Mouse (Mus musculus) splenic B cell, adult 2 months (primary cell): ENCODE measurements around the gene Drg1.
"Not testable (repeated sequence)": the region's sequence is repeated elsewhere in the genome, so short reads cannot be mapped to it uniquely, and the experiment has no call there.

Experiments
- DNase-seq: peaks from one replicate; pipeline ENCODE4 v3.0.0-alpha.2; 2011; ENCODE audit warnings: low read depth, low spot score
- H3K27me3 ChIP-seq: 2 replicates; pipeline ENCODE4 v1.6.1; 2012; ENCODE audit warnings: mild to moderate bottlenecking, low read length, moderate library complexity, mixed read lengths; ENCODE audit not compliant: control insufficient read depth, poor library complexity, insufficient read depth, severe bottlenecking
- H3K36me3 ChIP-seq: 2 replicates; pipeline ENCODE4 v1.6.1; 2012; ENCODE audit warnings: mild to moderate bottlenecking, low read length, moderate library complexity, mixed read lengths; ENCODE audit not compliant: control insufficient read depth, poor library complexity, insufficient read depth, severe bottlenecking

Drg1 gene

DNA sequence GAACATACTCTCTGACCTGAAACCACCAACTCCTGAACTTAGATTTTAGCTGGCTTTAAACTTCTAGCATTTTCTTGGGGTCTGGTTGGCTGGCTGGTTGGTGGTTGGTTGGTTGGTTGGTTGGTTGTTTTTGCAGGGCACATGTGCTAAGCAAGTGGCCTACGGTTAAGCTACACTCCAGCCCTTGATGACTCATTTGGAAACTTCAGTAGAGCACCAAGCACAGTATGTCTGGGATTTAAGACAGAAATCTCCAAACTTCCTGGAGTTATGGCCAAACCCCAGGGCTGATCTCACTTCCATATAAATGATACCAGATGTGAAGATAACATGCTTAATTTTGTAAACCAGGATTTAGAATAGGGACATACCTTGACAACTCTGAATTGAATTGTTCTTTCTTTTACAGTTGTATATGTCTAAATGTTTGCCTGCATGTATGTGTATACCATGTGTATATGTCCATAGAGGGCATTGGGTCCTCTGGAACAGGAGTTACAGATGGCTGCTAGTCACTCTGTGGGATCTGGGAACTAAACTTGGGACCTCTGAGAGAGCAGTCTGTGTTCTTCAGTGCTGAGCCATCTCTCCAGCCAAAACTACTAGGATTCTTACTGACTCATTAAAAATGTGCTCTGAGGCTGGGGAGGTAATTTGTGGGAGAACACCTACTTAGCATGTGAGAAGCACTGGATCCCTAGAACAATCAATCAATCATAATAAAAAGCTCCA lies 112.4 kb downstream of the Drg1 start:
- not testable (repeated sequence) for H3K27me3 ChIP-seq, H3K36me3 ChIP-seq
- DNase-seq, result peak; percentile 40

DNA sequence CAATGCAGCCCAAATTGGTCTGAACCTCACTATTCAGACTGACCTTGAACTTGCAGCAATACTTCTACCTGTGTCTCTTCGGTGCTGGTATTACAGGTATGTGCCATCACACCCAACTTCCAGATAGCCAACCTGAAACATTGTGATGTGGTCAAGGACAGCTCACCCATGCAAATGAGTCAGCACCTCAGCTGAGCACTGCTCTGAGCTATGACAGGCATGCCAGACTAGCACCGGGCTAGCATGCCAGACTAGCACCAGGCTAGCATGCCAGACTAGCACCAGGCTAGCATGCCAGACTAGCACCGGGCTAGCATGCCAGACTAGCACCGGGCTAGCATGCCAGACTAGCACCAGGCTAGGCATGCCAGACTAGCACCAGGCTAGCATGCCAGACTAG lies 114.9 kb downstream of the Drg1 start:
- DNase-seq, H3K27me3 ChIP-seq, H3K36me3 ChIP-seq: not testable (repeated sequence)

DNA sequence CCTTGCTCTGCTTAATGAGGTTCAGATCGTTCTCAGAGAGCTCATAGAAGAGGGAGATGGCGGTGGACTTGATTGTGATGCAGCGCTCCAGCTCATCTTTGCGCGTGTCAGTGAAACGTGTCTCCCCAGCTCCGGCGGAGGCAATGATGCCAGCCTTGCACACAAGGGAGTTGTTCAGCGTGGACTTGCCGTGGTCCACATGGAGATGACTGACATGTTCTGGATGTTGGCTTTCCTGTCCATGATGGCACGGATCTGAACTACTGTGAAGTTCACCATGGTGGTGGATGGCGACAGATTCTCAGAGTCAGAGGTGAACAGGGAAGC lies 115.6 kb downstream of the Drg1 start:
- not testable (repeated sequence) for H3K27me3 ChIP-seq, DNase-seq, H3K36me3 ChIP-seq

DNA sequence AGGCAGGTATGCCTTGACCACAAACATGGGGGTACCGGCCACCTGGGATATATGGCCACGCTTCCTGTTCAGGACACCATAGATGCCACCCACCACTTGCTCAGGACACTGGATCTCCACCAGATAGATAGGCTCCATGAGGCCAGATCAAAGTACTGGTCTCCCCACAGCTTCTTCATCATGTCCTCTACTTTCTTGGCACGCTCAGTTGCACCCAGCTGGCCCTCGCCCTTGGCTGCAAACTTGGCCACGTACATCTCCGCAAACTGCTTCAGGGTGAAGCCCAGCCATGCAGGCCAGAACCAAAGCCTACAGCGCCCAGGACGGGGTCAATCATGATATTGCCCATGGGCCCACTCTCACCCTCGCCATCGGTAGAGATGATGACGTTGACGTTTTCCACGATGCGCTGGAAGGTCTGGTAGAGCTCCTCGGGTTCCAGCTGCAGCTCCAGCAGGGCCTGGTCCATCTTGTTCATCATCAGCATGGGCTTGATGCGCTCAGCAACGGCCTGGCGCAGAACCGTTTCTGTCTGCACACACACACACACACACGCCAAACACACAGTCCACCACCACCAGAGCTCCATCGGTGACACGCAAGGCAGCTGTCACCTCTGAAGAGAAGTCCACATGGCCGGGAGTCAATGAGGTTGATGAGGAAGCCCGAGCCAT lies 116.1 kb downstream of the Drg1 start:
- not testable (repeated sequence) for H3K36me3 ChIP-seq, H3K27me3 ChIP-seq, DNase-seq

DNA sequence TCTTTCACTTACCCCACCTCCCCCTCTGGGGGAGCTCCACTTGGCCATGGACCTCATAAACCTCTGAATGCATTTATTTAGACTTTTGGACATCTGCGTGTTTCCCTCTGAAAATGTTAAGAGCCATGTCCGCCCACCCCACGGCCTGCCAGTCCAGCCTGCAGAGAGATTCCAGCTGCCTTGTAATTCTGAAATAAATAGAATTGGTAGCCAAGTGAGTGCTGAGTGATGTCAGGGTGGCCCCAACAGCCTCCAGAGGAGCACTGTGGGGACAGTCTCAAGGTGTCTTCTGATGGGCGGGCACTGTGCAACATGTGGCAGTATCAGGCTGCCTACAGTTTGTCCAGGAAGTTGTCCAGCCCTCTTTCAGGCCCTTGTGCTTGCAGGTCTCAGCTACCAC lies 116.7 kb downstream of the Drg1 start:
- not testable (repeated sequence) for H3K36me3 ChIP-seq, H3K27me3 ChIP-seq, DNase-seq

DNA sequence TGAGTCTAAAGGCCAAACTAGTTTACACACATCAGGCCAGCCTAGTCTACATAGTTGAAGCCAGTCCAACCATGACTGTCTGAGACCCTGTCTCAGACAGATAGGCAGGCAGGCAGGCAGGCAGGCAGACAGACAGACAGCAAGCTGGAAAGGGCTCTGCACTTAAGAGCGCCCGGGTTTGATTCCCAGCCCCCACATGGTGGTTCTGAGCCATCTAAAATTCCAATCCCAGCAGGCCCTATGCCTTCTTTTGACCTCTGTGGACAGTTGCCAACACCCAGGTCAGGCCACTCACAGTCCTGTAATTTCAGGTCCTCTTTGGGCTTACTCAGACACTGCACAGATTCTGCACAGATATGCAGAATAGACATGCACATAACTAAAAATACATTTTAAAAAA lies 119.4 kb downstream of the Drg1 start:
- not testable (repeated sequence) for H3K36me3 ChIP-seq, DNase-seq, H3K27me3 ChIP-seq

DNA sequence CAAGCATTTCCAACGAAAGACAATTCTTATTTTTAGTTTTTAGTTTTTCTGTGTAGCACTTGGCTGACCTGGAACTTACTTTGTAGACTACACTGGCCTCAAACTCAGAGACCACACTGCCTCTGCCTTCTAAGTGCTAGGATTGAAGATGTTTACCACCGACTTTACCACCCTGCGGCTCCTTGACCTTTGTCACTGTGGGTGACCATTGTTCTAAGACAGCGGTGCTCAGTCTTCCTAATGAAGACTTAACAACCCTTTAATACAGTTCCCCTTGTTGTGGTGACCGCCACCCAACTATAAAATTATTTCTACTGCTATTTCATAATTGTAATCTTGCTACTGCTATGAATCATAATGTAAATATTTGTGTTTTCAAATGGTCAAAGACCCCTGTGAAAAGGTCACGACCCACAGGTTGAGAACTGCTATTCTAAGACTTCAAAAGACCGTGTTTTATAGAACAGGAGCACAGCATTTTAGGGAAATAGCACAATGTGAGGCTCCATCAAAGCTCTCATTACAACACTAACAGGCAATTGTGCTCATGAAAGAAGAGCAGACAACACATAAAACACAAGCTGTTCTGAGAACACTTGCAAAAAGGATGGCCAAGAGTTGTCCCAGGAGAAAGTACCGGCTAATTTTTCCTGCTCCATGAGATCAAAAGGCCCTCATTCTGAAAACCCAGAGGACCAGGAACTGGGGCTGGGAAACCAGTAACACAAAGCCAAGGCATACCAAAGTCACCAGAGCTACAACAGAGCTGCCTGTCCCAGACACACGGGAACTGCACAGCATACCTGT lies 120.7 kb downstream of the Drg1 start:
- H3K36me3 ChIP-seq, H3K27me3 ChIP-seq, DNase-seq: not testable (repeated sequence)

DNA sequence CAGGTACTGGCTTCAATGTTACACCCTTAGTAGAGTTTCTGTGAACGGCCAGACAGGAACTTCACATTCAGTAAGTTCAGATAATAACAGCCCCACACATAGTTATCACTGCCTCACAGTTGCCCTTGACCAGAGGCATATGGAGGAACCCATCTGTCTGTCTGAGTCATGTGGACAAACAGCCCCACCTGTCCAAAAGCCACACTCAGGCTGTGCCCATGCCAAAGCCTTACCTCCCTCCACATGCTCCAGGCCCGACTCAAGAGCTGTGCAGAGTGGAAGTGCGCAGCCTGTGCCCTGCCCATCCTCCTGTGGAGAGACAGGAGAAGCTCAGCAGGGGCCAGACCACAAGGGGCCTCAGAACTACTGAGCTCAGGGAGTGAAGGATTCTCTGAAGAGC lies 122.2 kb downstream of the Drg1 start:
- H3K36me3 ChIP-seq, DNase-seq, H3K27me3 ChIP-seq: not testable (repeated sequence)

DNA sequence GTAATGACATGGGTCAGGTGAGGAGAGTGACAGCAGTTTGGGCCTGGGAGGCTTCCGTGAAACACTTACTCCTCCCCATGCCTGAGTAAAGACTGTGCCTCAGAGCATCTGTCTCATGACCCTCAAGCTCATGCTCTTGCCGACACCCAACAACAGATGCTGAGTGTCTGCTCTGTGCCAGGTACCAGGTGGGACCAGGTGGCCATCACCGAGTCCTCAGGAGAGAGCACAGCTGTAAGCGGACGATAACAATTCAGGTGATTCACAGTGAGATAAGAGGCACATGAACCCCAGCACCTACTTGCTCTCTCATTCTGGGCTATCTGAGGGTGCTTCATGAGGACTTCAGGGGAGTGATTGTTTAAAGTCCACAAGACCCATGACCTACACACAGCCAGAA lies 123.8 kb downstream of the Drg1 start:
- not testable (repeated sequence) for H3K27me3 ChIP-seq, DNase-seq, H3K36me3 ChIP-seq

DNA sequence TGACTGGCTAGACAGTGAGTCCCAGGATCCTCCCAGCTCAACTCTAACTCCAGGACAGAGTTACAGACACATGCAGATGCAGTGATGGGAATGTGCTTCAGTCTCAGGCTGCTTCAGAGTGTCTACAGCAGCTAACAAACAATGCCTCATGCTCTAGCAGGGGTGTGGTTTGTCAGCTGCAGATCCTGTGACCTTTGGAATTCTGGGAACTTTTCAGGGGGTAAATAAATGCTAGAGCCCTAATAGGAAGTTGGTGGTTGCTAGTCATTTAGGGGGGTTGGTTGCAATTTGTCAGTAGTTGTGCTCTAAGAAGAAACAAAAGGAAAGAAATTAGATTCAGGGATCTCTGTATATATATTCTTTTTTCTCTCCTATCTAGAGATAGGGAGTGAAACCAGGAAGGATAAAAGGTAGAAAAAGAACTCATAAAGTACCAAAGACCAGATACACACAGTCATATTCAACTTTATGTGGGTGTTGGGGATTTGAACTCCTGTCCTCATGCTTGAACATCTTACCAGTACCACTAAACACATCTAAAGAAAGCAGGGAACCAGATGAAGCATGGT lies 125.2 kb downstream of the Drg1 start:
- DNase-seq, H3K36me3 ChIP-seq, H3K27me3 ChIP-seq: not testable (repeated sequence)

DNA sequence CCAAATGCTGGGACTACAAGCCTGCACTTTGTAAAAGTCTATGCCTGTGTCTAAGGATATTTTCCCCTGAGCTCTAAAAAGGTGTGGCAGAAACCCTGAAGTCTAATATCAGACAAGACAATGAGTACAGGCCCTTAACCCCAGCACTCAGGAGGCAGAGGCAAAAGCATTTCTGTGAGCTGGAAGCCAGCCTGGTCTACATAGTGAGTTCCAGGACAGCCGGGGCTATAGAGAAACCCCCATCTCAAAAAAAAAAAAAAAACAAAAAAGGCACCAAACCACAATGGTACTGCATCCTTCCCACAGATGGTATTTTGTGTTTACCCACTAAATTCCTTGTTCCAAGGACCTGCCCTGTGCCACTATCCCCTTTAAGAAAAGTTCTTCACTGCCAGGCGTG lies 127.9 kb downstream of the Drg1 start:
- not testable (repeated sequence) for H3K27me3 ChIP-seq, DNase-seq

More for the DNA sequence above, 127.9 kb downstream of the Drg1 start:
- H3K36me3 ChIP-seq, result not testable (repeated sequence)
